Mouse (Mus musculus): ENCODE results near the gene Obsl1.
A peak's percentile ranks its signal among the peaks of the same experiment; 100 is the strongest.

Obsl1 gene

DNA sequence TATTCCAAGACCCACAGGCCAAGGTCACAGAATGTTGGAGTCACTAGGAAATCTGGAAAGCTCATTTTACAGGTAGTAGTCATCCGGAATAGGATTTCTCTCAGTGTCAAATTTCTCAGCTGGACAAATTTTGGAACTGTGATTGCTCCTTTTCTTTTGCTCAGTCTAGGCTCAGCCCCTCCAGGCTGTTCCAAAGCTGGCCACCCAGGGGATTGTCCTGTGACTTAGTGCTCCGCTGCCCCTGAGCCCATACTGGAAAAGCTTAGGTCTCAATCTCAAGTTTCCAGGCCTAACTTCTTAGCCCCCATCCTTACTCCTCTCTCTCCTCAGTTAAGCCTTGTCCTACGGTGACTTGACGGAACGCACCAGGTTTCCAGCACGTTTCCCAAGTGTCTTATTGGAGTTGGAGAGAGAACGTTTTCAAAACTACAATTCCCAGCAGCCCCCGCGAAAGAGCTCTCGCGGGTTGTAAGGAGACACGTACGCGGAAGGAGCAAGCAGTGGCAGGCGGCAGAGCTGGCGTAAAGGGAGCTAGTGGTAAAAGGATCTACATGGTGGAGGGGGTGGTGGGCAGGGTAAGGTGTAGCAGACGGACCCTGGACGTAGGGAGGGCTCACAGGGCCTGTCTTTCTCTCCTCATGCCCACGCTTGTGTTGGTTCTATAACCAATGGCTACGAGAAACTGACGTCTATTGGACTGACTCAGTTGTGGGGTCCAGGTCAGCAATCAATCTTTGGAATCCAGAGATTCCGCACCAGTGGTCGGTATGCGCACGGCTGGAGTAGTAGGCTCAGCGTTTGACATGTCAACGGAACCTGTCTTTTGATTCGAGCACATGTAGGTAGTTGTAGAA lies 70.5 kb downstream of the Obsl1 start, which contains the start of gene Gmppa:
Gene Gmppa (plus strand): TSS at position 456 of the 854 bp plus-strand sequence.
- DNase-seq (ENCODE audit: low spot score in 2 of 2), result peak; percentile 58 to 69

Measured in frontal cortex, postnatal 25 days (tissue).